Mouse (Mus musculus) spleen, adult 2 months (tissue): ENCODE results near the gene Hoxb5. TPM values are rescaled to one million over a fixed set of nuclear protein-coding genes. Genes with fewer than 3 reads are reported as not detected.

Experiments used
- DNase-seq, 2 experiments: peaks; one replicate each; pipeline versions ENCODE4 v3.0.0 to v3.0.0-alpha.2; 2012 to 2021; ENCODE audit warnings: low spot score in 2 of 2, low read depth in 1 of 2
- H3K27ac ChIP-seq: fragments of 200-500 bp; 2 replicates; pipeline ENCODE4 v1.5.1; 2012; ENCODE audit warnings: low read length, inconsistent platforms; ENCODE audit not compliant: insufficient read depth
- H3K27me3 ChIP-seq: fragments of 200-500 bp; 2 replicates; pipeline ENCODE4 v1.6.1; 2012; ENCODE audit warnings: mild to moderate bottlenecking, moderate library complexity, low read length, inconsistent platforms; ENCODE audit not compliant: control insufficient read depth, insufficient read depth
- H3K36me3 ChIP-seq: fragments of 200-500 bp; 2 replicates; pipeline ENCODE4 v1.6.1; 2012; ENCODE audit warnings: mild to moderate bottlenecking, low read length, inconsistent platforms; ENCODE audit not compliant: control insufficient read depth, insufficient read depth
- H3K4me1 ChIP-seq: fragments of 200-500 bp; 2 replicates; pipeline ENCODE4 v1.6.1; 2011; ENCODE audit warnings: inconsistent platforms; ENCODE audit not compliant: control insufficient read depth, insufficient read depth, insufficient read length
- H3K4me3 ChIP-seq: fragments of 200-500 bp; 2 replicates; pipeline ENCODE4 v1.5.1; 2011; ENCODE audit warnings: mild to moderate bottlenecking, inconsistent platforms; ENCODE audit not compliant: insufficient read depth, insufficient read length; ENCODE audit errors: extremely low read depth
- CTCF ChIP-seq: fragments of 200-500 bp; IDR thresholded peaks from 2 replicates; pipeline ENCODE4 v1.5.1; 2011; ENCODE audit warnings: mild to moderate bottlenecking, inconsistent platforms; ENCODE audit not compliant: insufficient read depth, insufficient read length, insufficient replicate concordance; ENCODE audit errors: extremely low read depth
- POLR2A ChIP-seq: fragments of 200-500 bp; IDR thresholded peaks from 2 replicates; pipeline ENCODE4 v1.6.1; 2011; ENCODE audit warnings: low read depth, low read length, inconsistent platforms
- WGBS: fragments of 180-500 bp; shearing (Covaris S2); methylation state at CpG from one replicate; pipeline ENCODE4 v1.1.7; 2018; 5-methylcytosine and 5-hydroxymethylcytosine counted together
- polyA plus RNA-seq: library from polyadenylated mRNA; depleted of rRNA; stranded (reverse); fragments of >200 nt; gene quantifications from 2 replicates; pipeline ENCODE4 v1.2.3, GENCODE M21; 2012

Hoxb5 gene
- polyA plus RNA-seq, 1 experiment = 0.37 TPM

- peaks cover 27% of the 10 kb centered on the region for H3K27me3 ChIP-seq
Measured at GRCm38 (mm10) chr11:96350341-96350624, 47.1 kb downstream of the Hoxb5 start, which contains the start of gene Hoxb2. Gene Hoxb2 (plus strand): TSS chr11:96350525.

DNA sequence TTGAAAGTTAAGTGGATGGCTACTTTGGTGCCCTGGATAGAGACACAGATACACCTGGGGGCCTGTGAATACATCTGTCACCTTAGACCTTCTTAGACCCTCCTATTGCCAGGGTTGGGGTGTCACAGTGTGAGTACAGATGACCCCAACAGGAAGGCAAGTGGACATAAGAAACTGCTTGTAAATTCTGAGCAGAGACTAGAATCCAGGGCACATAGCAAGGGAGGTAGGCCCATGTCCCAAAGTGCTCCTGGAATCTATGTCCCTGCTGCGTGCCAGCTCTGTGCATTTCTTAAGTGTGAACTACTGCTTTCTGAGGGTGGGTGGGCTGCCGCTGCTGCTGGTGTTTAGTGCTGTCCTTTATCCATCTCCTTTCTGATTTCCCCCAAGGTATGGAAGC is 47.7 kb downstream of the Hoxb5 start:
- peaks cover 5% of the 10 kb centered on the region for H3K4me1 ChIP-seq
- TF ChIP-seq CTCF (no peak), POLR2A (no peak)
- H3K27me3 ChIP-seq = peaks cover 27% of the 10 kb centered on the region
- no peak overlapping the region for H3K27ac ChIP-seq
- WGBS = 89% methylated on average over 2 of the region's 2 CpGs
- no peak for DNase-seq
- no peak overlapping the region for H3K4me3 ChIP-seq
- no peaks in the 10 kb centered on the region for H3K36me3 ChIP-seq

More at GRCm38 (mm10) chr11:96350341-96350624, 47.1 kb downstream of the Hoxb5 start, which contains the start of gene Hoxb2:
- TF ChIP-seq CTCF (no peak), POLR2A (no peak)
- DNase-seq = no peak
- no peak within 1 kb of the TSS for H3K4me3 ChIP-seq
- peaks cover 5% of the 10 kb centered on the region for H3K4me1 ChIP-seq
- 70% methylated on average over 2 of the region's 2 CpGs for WGBS
- H3K36me3 ChIP-seq = no peaks in the 10 kb centered on the region
- peak within 1 kb of the TSS; percentile 41 for H3K27ac ChIP-seq

DNA sequence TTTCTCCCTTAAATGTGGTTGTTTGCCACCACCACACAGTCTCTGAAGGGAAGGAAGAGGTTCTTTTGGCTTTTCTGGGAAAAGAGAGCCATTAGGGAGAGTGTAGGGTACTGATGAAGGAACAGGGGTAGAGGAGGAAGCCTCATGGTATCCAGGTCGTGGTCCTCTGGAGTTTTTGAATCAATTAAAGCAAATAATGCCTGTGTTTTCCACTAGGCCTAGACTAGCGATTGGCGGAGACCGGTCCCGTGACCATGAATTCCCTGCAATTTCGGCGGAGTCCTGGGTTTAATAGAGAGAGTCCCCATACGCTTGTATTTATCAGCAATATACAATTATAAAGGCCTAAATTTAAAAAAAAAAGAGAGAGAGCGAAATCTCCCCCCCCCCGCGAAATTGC is 48.2 kb downstream of the Hoxb5 start:
- Histone ChIP-seq H3K36me3 (no peaks in the 10 kb centered on the region), H3K4me1 (peaks cover 5% of the 10 kb centered on the region), H3K27me3 (peaks cover 24% of the 10 kb centered on the region), H3K4me3 (no peak overlapping the region), H3K27ac (no peak overlapping the region)
- DNase-seq = no peak
- no peak for TF ChIP-seq CTCF
- no peak for TF ChIP-seq POLR2A
- WGBS = 53% methylated on average over 11 of the region's 11 CpGs

- H3K27ac ChIP-seq = peak overlapping the region; percentile 15; the same call in 1 of the 2 replicates
- DNase-seq = no peak
- H3K27me3 ChIP-seq = peaks cover 24% of the 10 kb centered on the region
Measured at GRCm38 (mm10) chr11:96351831-96352230, 48.7 kb downstream of the Hoxb5 start.

DNA sequence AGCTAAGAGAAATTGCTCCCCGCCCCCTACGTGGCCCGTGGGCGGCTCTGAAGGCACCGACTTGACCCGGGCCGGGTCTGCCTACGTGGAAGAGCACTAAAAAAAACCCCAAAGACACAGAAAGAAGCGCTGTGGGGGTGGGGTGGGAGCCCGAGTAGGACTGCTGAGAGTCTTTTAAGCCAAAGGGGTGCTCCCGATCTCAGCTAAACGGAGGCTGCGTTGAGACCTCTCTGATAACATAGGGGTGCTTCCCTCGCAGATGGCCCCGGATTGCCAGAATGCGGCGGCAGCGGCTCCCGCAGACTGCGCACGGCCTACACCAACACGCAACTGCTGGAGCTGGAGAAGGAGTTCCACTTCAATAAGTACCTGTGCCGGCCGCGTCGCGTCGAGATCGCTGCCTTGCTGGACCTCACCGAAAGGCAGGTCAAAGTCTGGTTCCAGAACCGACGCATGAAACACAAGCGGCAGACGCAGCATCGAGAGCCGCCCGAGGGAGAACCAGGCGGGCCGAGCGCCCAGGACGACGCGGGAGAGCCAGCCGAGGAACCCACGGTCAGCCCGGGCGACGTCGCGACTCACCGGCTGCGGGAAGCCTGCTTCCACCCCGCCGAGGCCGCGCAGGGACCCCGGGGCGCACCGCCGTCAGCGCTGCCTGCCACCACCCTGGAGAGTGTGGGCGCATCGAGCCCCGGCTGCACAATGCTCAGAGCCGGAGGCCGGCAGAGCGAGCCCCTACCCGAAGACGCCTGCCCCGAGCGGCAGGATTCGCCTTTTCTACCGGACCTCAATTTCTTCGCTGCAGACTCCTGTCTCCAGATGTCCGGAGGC is 49.8 kb downstream of the Hoxb5 start:
- WGBS = 1% methylated on average over 74 of the region's 75 CpGs
- Histone ChIP-seq H3K36me3 (no peaks in the 10 kb centered on the region), H3K4me1 (peaks cover 5% of the 10 kb centered on the region), H3K27ac (peak overlapping the region; percentile 57), H3K27me3 (peaks cover 24% of the 10 kb centered on the region), H3K4me3 (peak overlapping the region; percentile 36)
- DNase-seq = no peak
- TF ChIP-seq POLR2A (no peak), CTCF (no peak)

More at GRCm38 (mm10) chr11:96351831-96352230, 48.7 kb downstream of the Hoxb5 start:
- Histone ChIP-seq H3K4me1 (peaks cover 5% of the 10 kb centered on the region), H3K4me3 (peak overlapping the region; percentile 23), H3K36me3 (no peaks in the 10 kb centered on the region)
- 6% methylated on average over 22 of the region's 22 CpGs for WGBS
- TF ChIP-seq CTCF (no peak), POLR2A (no peak)

GRCm38 (mm10) chr11:96353522-96353841 is 50.3 kb downstream of the Hoxb5 start:
- Histone ChIP-seq H3K4me3 (peak overlapping the region; percentile 36), H3K4me1 (peaks cover 5% of the 10 kb centered on the region), H3K27ac (peak overlapping the region; percentile 57; the same call in 1 of the 2 replicates), H3K36me3 (no peaks in the 10 kb centered on the region), H3K27me3 (peaks cover 24% of the 10 kb centered on the region)
- no peak for DNase-seq
- TF ChIP-seq CTCF (no peak), POLR2A (no peak)
- WGBS = 21% methylated on average over 14 of the region's 14 CpGs

DNA sequence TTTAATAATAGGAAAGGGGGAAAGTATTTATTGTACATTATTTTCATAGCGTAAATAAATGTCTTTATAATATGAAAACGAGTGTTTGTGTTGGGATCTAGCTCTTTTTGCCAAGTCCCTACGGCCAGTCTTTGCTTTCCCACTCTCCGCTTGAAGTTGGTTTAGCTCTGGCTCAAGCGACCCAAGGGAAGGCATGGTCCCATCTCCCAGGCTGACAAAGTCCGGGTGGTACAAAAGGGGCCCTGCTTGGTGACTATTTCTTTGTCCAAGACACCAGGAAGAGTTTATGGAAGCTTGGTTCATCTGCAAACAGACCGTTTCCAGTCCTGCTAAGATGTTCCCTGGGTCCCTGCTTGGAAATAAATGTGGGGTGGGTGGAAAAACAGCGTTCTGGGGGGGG is 50.8 kb downstream of the Hoxb5 start:
- WGBS = 70% methylated on average over 8 of the region's 8 CpGs
- Histone ChIP-seq H3K4me3 (no peak overlapping the region), H3K4me1 (peaks cover 5% of the 10 kb centered on the region), H3K27ac (no peak overlapping the region; the same call in 1 of the 2 replicates), H3K27me3 (peaks cover 24% of the 10 kb centered on the region), H3K36me3 (no peaks in the 10 kb centered on the region)
- TF ChIP-seq POLR2A = no peak
- no peak for TF ChIP-seq CTCF
- DNase-seq = no peak
